Mouse (Mus musculus): ENCODE results near the gene Rexo4.

Gene Rexo4

GRCm38 (mm10) chr2:26909387-26909784 is 54.8 kb downstream of the Rexo4 start:
- DNase-seq: no peak

- no peak for DNase-seq
These were observed 55.3 kb downstream of the Rexo4 start for GRCm38 (mm10) chr2:26908710-26909386.

GRCm38 (mm10) chr2:26907109-26907508 is 57.1 kb downstream of the Rexo4 start:
- peak; percentile 41 for DNase-seq

- DNase-seq: no peak
These were observed 57.8 kb downstream of the Rexo4 start for GRCm38 (mm10) chr2:26906431-26906830.

- no peak for DNase-seq
These were observed 58.2 kb downstream of the Rexo4 start for GRCm38 (mm10) chr2:26905936-26906335.
